Mouse (Mus musculus) brain, embryonic 14.5 days (tissue): ENCODE measurements at regions not wholly inside any gene's neighbourhood (a gene's known extent, or its start where the extent isn't known, plus 50 kb on each side); places are given as distances from the start of the nearest gene placed in this dataset.
A peak's percentile ranks its signal among the peaks of the same experiment; 100 is the strongest.

ENCODE experiments used
- DNase-seq: peaks from one replicate; pipeline ENCODE4 v3.0.0-alpha.2; 2011; ENCODE audit warnings: low read depth
- CTCF ChIP-seq: fragments of 200-500 bp; IDR thresholded peaks from 2 replicates; pipeline ENCODE4 v1.5.1; 2012; ENCODE audit warnings: inconsistent platforms, mild to moderate bottlenecking, moderate library complexity, borderline replicate concordance; ENCODE audit not compliant: insufficient read depth, insufficient read length; ENCODE audit errors: extremely low read depth
- POLR2A ChIP-seq: fragments of 200-500 bp; IDR thresholded peaks from 2 replicates; pipeline ENCODE4 v1.6.1; 2012; ENCODE audit warnings: mild to moderate bottlenecking, inconsistent platforms, borderline replicate concordance; ENCODE audit not compliant: poor library complexity, insufficient read depth, insufficient read length, severe bottlenecking; ENCODE audit errors: extremely low read depth

DNA sequence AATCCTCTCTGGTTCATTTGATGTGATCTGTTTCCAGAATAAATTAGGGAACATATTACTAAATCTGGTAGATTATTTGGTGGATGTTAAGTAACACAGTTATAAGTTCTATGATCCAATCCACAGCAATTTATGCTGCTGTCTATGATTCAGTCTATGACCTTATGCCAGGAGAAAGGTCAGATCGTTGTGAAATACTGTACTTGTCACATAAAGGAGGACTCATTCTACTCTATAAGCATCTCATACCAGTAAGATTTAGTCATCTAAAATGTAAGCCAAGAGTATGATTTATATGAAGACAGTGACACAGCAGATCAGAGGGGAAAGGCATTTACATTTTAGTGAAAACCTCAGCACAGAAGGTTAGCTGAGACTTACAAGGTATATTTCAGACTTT, 1677.5 kb upstream of the Pcdh10 start:
- no peak for DNase-seq
- no peak for TF ChIP-seq POLR2A
- TF ChIP-seq CTCF: no peak

DNA sequence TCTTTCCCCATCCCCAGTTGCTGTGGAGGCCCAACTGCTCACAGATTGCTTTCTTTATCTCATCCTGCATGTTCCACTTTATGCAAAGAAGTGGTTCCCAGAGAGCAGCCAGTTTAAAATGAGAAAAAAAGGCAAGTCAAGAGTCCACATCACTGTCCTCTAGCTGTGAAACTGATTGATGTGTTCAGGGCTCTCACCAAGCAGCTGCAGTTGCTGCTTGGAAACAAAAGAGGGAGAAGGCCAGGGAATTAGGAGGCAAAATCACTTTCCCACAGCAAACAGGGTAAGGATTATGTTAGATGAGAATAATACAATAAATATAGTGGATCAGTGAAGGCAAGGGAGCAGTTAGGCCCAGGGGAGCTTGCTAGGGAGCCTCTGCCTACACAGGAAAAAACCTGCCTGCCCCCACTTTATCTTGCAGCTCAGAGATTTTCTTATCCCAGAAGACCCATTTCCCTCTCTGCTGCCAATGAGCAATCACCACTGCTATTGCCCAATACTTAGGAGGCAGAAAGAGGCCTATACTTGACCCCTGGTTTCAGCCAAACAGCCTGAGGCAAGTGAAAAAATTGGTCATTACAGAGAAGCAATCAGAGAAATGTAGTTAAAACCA, 1658.3 kb upstream of the Pcdh10 start:
- TF ChIP-seq POLR2A (no peak), CTCF (no peak)
- peak; percentile 58 for DNase-seq
